Mouse (Mus musculus) large intestine, adult 2 months (tissue): ENCODE data around the gene Samd14. TPM values are rescaled to one million over a fixed set of nuclear protein-coding genes. Genes with fewer than 3 reads are reported as not detected.

ENCODE experiments used
- DNase-seq: peaks from one replicate; pipeline ENCODE4 v3.0.0-alpha.2; 2012; ENCODE audit warnings: low read depth, low spot score
- WGBS: fragments of 180-500 bp; shearing (Covaris S2); methylation state at CpG from one replicate; pipeline ENCODE4 v1.1.7; 2018; 5-methylcytosine and 5-hydroxymethylcytosine counted together
- polyA plus RNA-seq: library from polyadenylated mRNA; depleted of rRNA; stranded (reverse); fragments of >200 nt; gene quantifications from 2 replicates; pipeline ENCODE4 v1.2.3, GENCODE M21; 2012

Samd14 gene
- polyA plus RNA-seq, 1 experiment: 2.4 TPM

DNA sequence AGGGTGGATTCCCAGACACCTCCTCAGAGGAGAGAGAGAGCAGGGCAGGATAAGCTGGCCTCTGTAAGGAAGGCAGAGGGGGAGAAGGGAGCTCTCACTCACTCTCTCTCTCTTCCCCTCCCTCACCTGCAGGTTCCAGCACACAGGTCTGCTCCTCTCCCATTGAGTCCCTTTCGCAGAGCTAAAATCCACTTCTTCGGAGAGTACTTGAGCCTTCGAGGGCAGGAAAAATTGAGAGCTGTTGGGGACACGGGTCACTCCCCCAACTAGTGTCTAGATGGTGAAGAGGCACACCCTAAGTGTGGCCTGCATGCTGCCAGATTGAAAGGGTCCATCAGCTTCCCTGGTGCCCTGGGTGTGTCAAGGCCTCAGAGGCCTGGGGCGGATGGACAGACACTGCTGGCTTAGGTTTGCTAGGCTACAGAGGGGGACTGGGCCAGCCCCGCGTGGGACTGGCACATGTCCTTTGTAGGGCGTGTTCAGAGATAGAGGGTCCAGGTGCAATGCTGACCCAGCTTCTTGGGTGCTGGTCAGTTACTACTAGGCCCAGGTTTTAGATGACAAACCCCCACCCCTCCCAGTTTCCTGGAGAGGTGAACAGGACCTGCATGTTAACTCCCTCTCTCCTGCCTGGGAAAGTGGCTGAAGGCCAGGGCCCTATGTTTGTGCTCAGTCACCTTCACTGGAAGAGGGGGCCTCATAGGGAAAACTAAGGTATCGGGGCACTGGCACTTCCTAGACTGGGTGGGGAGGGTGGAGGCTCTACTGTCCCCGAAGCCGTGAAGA, 15.7 kb downstream of the Samd14 start:
- 81% methylated on average over 11 of the region's 11 CpGs for WGBS
- DNase-seq: no peak

DNA sequence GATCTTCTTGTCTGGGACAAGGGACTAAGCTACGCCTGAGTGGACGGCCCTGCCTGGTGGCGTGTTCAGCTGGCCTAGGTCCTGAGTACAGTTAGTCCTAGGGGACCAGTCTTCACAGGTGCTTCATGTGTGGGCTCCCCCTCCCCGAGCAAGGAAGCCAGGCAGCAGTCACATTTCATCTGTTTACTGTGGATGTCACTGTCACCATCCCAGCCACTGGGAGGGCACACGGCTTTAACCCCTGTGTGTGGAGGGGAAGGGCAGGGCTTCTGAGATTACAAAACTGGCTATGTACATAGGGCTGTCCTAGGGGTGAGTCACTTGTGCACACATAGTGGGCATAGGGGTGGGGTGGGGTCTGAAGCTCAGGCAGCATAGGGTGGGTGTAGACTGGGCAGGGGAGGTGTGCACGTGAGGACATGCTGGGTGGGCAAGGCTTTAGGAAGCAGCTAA, 16.4 kb downstream of the Samd14 start:
- no peak for DNase-seq
- WGBS: 65% methylated on average over 6 of the region's 6 CpGs

DNA sequence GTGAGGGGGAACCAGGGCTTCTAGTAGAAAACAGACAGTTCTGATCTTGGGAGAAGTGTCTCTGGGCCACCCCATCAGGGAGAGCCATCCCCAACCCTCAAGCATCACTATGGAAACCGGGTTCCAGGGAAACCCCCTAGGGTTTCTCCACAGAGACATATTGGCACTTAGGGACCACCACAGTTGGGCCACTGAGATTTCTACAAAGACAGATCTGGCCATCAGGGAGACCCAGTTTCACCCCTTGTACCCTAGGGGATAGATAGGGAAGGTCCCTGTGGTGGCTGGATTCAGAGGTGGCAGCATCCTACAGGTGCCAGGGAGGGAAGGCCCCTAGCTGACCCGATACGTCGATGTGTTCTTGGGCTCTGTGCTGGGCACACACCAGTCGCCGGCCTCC, 17.2 kb downstream of the Samd14 start:
- no peak for DNase-seq
- WGBS: 88% methylated on average over 6 of the region's 6 CpGs

DNA sequence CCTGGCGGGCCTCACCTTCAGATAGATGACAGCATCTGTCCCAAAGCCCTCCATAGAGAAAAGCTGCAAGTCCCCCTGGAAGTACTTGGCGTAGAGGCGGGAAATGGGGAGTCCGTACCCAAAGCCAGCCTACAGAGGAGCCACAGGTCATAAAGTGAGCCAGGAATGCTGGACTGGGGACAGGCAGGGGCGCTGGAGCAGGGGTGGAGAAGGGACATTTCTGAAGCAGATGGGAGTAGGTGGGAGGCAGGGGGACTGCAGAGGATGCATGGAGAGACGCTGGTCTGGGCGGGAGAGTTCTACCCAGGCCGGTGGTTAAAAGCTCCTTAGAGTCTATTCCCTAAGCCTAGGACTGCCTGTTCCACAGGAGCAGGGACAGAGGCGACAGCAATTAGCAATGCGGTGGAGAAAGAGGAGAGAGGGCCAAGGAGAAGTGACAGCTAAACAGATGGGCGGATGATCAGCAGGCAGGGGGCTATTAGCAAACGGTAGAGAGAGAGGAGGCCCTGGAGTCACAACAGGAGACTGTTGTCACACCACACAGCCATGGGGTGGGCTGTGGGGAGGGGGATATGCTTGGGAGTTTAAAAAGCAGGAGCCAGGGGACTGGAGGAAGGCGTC, 18.3 kb downstream of the Samd14 start:
- WGBS: 76% methylated on average over 13 of the region's 13 CpGs

DNA sequence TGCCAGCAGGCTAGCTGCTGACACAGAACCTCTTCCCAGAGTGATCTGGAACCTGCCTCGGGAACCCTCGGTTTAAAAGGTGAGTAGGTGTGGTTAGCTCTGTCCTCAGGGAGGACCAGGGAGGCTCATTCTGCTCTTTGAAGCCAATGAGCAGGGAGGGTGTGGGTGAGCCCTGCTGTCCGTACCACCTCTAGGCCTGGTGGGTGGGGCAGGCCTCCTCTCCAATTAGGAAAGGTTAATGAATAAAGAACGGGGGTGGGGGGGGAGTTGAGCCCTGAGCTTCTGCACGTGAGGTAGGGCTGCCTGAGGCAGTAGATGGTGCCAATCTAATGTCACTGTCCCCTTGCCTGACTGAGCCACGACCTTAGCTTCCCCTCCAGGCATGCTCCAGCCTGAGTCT, 23.3 kb downstream of the Samd14 start:
- DNase-seq: no peak
- 29% methylated on average over 6 of the region's 6 CpGs for WGBS

More for the DNA sequence above, 18.3 kb downstream of the Samd14 start:
- no peak for DNase-seq

DNA sequence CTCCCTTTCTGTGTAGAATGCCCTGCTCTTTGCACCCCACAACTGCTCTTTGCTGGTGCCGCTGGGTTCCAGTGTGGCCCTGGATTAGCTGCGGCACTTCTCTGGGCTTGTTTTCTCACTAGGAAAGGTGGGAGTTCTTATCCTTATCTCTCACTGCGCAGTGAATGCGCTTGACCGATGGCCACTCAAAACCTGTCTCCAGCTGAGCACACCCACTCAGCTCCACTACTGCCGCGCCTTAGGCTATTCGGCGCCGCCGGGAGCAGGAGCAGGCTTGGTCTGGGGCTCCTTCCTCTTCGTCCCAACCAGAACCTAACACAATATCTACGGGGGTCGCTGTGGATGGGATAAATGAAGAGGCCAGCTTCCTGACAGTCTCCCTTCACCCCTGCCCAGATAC, 23.9 kb downstream of the Samd14 start:
- WGBS: 69% methylated on average over 14 of the region's 14 CpGs
- no peak for DNase-seq

DNA sequence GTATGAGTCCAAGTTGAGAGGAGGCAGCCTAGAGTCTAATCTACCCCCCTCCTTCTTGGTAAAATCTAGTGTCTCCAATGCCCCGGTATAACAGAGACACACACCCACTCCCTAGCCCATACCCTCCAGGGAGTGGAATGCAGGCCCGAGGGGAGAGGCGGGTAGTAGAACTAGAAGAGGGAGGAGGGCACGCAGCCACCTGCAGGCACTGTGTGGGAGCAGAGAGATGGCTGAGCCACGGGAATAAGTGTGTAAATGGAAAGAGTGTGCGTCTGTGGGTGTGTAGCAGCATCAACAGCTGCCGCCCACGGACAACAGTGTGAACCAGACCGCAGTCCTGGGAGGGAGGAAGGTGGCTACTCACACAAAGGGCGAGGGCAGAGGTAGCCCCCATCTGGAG, 25.2 kb downstream of the Samd14 start:
- 77% methylated on average over 10 of the region's 10 CpGs for WGBS
- no peak for DNase-seq

DNA sequence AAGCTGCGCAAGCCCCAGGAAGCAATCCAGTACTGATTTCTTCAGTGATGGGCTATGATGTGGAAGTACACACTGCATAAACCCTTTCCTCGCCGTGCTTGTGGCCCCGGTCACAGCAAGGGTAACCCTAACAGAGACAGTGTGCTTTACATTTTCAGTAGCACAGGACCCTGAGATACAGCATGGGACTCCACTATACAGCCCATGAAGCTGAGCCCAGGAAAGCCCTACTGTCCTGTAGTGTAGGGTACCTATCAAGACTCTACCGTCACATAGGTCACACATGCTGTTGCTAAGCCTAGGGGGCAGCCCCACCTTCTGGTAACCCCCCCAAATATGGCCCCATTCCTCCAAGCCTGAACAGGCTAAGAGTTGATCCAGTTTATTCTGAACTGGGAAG, 26.8 kb downstream of the Samd14 start:
- DNase-seq: no peak
- 97% methylated on average over 5 of the region's 5 CpGs for WGBS

DNA sequence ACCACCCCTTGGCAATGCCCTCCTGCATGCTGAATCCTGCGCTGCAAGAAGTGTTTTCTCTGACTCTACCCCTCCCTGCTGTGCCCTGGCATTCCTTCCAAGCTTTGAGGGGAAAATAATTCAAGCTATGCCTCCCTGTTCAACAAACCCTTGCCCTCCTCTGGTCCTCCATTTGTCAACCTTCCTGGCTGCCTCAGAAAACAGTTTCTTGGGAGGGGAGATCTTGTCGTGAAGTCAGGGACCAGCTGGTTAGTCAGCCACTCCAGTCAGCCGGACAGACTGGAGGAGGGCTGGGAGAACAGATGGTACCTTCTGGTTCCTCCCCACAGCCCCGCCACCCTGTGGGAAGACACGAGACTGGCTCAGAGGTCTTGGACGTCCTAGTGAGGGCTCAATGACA, 27.6 kb downstream of the Samd14 start:
- 73% methylated on average over 6 of the region's 6 CpGs for WGBS
- no peak for DNase-seq

DNA sequence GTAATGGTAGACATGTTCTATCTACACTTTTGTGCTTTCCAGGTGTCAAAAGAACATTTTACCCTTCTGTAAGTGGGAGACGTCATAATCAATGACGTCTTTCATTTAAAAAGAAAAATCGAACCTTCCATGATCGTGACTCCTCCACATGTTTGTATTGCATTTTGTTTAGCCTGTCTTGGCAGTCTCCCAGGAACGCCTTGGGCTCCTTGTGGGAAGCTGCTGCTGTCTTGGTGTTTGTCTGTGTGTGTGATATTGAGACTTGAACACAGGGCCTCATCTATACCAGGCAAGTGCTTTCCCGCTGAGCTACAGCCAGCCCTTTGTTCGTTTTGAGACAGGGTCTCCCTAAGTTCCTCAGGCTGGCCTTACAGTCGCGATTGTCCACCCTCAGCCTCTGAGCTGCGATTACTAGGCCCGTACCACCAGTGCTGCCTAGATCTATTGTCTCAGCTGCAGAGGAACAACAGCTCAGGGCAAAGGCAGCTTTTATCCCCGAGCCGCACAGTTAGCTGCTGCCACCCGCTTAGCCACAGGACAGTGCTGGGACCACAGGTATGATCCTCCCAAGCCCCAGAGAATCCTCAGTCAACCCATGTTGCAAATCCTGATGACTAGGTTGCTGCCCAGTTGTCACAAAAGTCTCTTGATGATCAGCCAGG, 28.6 kb downstream of the Samd14 start:
- 57% methylated on average over 14 of the region's 14 CpGs for WGBS

DNA sequence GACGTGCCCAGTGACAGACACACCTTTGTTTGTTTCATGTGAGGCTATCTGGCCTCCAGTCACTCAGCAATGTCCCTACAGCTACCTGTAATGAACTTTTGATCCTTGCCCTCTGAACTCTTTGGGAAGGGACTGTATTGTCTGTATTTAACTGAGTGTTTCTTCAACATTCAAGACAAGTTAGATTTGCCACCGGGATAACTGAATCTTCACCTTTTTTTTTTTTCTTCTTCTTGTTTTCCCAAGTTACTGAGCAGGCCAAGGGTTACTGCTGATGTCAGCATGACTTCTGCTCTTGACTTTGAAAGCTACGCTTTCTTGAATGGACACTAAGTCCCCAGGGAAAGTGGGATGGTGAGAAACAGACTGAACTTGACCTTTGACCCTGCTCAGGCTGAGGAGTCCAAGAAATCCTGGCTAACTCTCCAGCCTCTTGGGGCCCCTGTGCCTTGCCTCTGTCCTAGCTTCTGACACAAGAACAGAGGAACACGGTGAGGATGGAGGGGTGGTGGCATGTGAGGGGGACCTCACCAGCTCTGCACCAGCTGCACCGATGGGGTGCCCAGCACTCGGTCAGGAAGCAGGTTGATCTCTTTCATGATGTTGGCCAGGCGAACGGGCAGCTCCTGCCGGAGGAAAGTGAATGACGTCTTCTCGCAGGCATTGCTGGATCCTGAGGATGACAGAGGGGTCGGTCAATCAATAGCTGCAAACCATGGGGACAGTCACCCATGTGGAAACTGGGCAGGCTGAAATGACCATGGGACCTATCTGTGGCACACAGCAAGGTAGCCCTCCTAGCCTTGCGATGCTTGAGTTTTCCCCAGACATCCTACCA, 29.4 kb downstream of the Samd14 start:
- WGBS: 71% methylated on average over 13 of the region's 13 CpGs
- DNase-seq: peak; percentile 68

More for the DNA sequence above, 28.6 kb downstream of the Samd14 start:
- no peak for DNase-seq

DNA sequence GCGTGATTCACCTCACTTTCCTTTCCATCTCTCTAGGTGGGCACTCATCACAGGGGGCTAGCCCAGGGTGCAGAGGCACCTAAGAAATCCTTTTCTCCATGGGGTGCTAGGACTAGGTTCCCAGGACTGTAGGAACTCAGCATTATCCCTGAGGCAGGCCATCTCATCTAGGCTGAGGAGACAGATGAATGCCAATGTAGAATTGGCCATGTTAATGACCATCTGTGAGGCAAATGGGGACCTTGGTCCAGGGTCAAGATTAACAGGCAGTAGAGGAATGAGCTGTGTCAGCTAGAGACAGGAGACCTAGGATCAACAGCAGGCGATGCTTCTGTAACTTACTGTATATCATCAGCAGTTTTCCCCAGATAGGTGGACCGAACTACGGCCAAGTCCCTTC, 30.1 kb downstream of the Samd14 start:
- WGBS: 89% methylated on average over 4 of the region's 4 CpGs
- no peak for DNase-seq

DNA sequence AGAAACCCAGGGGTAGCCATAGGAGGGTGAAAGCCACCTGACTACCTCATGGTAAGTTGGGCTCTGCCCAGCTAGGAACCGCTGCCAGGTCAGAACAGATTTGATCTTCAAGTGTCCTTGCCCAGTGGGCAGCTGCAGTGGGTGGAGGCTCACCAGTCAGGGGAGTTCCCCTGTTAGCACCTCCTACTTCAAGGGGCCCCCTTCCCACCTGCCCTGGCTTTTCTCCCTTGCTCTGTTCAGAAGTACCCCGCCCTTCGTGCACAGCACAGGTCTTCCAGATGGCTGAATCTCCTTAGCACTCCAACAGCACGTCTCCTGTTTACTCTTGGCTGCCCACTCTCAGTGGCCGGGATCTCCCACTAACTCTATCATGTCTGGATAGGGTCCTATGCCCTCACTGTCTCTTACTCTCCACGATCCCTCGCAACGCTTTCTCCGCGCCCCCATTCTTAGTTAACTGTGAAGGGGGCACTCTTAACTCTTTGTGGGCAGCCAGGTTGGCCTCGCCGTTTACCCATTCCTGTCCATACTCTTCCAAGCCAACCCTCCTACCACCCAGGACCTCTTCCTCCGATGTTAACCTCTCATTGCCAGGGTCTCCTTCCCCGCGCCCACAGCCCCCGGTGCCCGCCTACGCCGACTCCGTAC, 30.9 kb downstream of the Samd14 start:
- 2% methylated on average over 20 of the region's 20 CpGs for WGBS
- DNase-seq: no peak

DNA sequence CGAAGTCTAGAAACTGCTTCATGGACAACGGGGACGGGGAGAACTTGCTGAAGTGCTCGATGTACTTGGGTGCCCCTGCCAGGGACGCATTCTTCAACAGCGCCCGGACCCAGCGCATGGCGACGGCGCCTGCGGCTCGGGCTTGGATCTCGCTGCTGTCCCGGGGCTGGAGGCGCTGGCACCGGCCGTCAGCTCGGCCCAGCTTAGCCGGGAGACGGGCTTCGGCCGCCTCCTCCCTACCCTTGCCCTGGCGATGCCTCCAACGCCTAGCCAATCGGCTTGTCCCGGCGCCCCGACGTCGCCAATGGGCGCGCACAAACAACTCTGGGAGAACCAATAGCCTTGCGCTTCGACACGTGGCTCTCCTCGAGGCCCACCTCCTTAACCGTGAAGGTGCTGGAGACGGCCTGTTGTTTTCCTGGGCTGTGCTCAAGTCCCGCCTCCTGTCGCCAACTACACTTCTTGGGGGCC, 31.5 kb downstream of the Samd14 start, which contains the start of gene Pdk2:
Gene Pdk2 (minus strand): TSS at position 216 of the 471 bp plus-strand sequence.
- peak; percentile 92 for DNase-seq
- under 1% methylated on average over 41 of the region's 41 CpGs for WGBS

DNA sequence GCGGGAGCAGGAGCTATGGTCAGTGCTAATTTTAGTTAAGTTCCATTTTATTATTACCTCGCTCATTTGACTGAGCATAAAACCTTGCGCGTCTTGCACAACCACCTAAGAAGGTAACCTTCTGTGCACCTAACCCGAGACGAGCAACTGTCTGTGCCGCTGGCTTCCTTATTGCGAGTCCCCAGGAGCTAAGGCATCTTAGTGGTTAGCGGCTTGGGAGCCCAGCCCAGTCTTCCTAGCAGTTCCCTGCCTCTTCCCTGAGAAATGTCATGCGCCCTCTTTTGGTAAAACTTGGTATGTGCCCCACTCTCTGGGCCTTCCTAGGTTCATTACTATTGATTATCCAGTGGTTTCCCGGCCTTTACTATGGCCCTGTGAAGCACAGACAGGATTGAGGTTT, 32.4 kb downstream of the Samd14 start:
- 0% methylated on average over 11 of the region's 11 CpGs for WGBS
- DNase-seq: peak; percentile 93

DNA sequence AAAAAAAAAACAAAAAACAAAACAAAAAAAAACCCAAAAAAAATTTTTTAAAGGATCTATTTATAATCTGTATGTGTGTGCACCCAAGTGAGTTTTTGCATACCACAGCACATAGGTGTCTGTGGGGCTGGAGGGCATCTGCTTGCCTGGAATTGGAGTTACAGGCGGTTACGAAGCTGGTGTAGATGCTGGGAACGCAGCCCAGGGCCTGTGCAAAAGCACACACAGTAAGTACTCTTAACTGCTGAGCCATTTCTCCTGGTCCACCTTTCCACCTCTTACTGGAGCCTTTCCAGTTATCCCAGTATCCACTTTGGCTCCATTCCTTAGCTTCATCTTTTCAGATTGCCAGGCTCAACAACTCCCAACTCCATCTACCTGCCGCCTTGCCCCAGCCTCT, 33.4 kb downstream of the Samd14 start:
- 96% methylated on average over 4 of the region's 4 CpGs for WGBS
- DNase-seq: no peak

DNA sequence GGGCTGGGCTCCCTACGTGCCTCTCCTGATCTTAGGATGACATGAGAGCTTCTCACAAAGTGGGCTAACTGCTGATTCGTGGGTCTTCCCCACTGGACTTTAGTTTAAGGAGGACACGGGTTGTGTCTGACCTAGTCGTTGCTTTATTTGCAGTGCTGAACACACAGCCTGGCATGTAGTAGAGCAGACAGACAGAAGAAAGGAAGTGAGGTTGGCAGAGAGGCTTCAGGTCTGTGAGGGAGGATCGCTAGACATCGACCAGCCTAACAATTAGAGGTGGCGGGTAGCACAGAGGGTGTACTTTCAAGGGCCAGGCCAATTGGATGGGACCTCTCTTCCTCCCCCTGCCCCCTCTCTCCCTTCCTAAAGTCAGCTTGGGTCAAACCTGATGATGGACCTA, 33.9 kb downstream of the Samd14 start:
- WGBS: 73% methylated on average over 7 of the region's 7 CpGs
- no peak for DNase-seq

DNA sequence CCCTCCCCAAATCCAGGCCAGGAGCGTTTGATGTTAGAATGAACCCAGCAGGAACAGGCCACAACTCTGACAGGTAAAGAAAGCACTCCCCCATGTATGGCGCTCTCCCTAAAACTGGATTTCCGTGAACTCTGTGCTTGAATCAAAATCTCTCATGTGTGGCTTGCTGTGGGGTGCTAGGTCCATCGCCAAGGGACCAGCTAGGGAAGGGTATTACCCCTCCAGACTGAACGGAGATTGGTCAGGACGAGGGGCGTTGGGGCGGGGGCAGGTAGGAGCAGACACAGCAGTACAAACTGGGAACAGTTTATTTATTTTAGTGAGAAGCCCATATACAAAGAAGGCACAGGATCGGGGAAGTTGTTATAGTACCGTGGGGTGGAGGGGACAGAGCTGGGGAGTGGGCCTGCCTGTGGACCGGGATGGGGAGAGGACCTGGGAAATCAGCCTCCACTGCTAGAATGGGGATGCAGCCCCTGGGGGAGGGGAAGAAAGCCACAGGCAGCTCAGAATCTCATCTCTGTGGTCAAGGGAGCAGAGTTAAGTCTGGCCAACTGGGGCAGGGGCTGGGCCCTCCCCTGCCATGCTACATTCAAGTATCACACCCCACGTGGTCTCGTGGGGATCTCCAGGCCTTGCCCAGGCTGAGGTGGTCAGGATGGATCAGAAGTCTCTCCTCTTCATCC, 34.6 kb downstream of the Samd14 start:
- WGBS: 75% methylated on average over 13 of the region's 13 CpGs
- no peak for DNase-seq
